Mouse (Mus musculus) liver, embryonic 13.5 days (tissue): ENCODE data around the gene Spice1. TPM values are rescaled to one million over a fixed set of nuclear protein-coding genes. Genes with fewer than 3 reads are reported as not detected.

Experiments
- ATAC-seq: fragments of 200-750 bp; cut with Nextera tagmentation; 2 replicates; pipeline ENCODE4 v1.8.0; 2017; ENCODE audit warnings: low read depth, mild to moderate bottlenecking, moderate number of reproducible peaks, moderate library complexity
- DNase-seq: peaks from one replicate; pipeline ENCODE4 v3.0.0; 2022
- H3K27ac ChIP-seq: fragments of 300-500 bp; sonication (generic); 2 replicates; pipeline ENCODE4 v1.5.1; 2015; ENCODE audit warnings: moderate library complexity, mild to moderate bottlenecking, inconsistent platforms
- H3K27me3 ChIP-seq: fragments of 300-500 bp; sonication (generic); 2 replicates; pipeline ENCODE4 v1.6.1; 2015; ENCODE audit warnings: mild to moderate bottlenecking, inconsistent platforms
- H3K36me3 ChIP-seq: fragments of 300-500 bp; sonication (generic); 2 replicates; pipeline ENCODE4 v1.6.1; 2015; ENCODE audit warnings: mild to moderate bottlenecking, inconsistent platforms
- H3K4me1 ChIP-seq: fragments of 300-500 bp; sonication (generic); replicated peaks from 2 replicates; pipeline ENCODE4 v1.6.1; 2015; ENCODE audit warnings: inconsistent platforms
- H3K4me2 ChIP-seq: fragments of 300-500 bp; sonication (generic); 2 replicates; pipeline ENCODE4 v1.6.1; 2015; ENCODE audit warnings: inconsistent platforms, mild to moderate bottlenecking, moderate library complexity
- H3K4me3 ChIP-seq: fragments of 300-500 bp; sonication (generic); replicated peaks from 2 replicates; pipeline ENCODE4 v1.5.1; 2015; ENCODE audit warnings: mild to moderate bottlenecking, inconsistent platforms
- H3K9ac ChIP-seq: fragments of 300-500 bp; sonication (generic); 2 replicates; pipeline ENCODE4 v1.6.1; 2015; ENCODE audit warnings: mild to moderate bottlenecking, inconsistent platforms
- H3K9me3 ChIP-seq: fragments of 300-500 bp; sonication (generic); replicated peaks from 2 replicates; pipeline ENCODE4 v1.6.1; 2016; ENCODE audit warnings: inconsistent platforms
- WGBS: fragments of 180-500 bp; shearing (Covaris S2); methylation state at CpG from one replicate; pipeline ENCODE4 v1.1.7; 2015; ENCODE audit not compliant: insufficient replicate concordance; 5-methylcytosine and 5-hydroxymethylcytosine counted together
- polyA plus RNA-seq: library from polyadenylated mRNA; unstranded; fragments of >200 nt; fragmentation: Nextera tagmentation; extraction: Ambion mirVana; gene quantifications from 2 replicates; pipeline ENCODE4 v1.2.1, GENCODE M21; 2015

The Spice1 gene
- polyA plus RNA-seq, 1 experiment from 2014 or later: 8.2 TPM

GRCm38 (mm10) chr16:44421735-44422134, 74.8 kb downstream of the Spice1 start:
- H3K4me3 ChIP-seq: no peak overlapping the region
- 58% methylated on average over 8 of the region's 8 CpGs for WGBS
- no peaks in the 10 kb centered on the region for H3K9me3 ChIP-seq
- no peaks in the 10 kb centered on the region for H3K4me1 ChIP-seq
- no peaks in the 10 kb centered on the region for H3K36me3 ChIP-seq
- no peaks in the 10 kb centered on the region for H3K27me3 ChIP-seq
- DNase-seq: no peak
- no peak for ATAC-seq
- H3K4me2 ChIP-seq: no peak overlapping the region
- H3K9ac ChIP-seq: no peak overlapping the region
- H3K27ac ChIP-seq: no peak overlapping the region

DNA sequence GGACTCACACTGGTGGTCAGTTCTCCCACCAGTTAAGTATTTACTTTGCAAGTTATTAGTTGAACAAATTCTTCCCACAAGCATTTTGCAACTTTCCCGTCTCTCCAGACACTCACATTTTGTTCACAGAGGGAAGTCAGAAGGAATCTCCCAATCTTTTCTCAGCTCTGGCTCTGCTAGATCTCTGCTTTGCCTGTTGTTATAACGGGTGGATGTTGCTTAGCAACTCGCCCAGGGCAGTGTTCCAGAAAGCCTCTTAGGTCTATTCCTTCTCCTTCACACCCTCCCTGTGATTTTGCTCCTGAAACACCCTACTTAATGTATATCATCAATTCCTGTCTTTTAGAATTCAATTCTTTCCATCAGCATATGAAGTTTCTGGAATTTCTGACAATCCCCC, 76.6 kb downstream of the Spice1 start:
- ATAC-seq: no peak
- DNase-seq: no peak

GRCm38 (mm10) chr16:44428456-44428855, 81.5 kb downstream of the Spice1 start:
- no peak overlapping the region for H3K9ac ChIP-seq
- no peaks in the 10 kb centered on the region for H3K4me1 ChIP-seq
- DNase-seq (no peak), ATAC-seq (no peak)
- no peak overlapping the region for H3K27ac ChIP-seq
- H3K36me3 ChIP-seq: no peaks in the 10 kb centered on the region
- H3K4me3 ChIP-seq: no peak overlapping the region
- no peaks in the 10 kb centered on the region for H3K27me3 ChIP-seq
- H3K9me3 ChIP-seq: no peaks in the 10 kb centered on the region
- WGBS: 60% methylated on average over 5 of the region's 5 CpGs
- no peak overlapping the region for H3K4me2 ChIP-seq

More for the DNA sequence above, 76.6 kb downstream of the Spice1 start:
- Histone ChIP-seq H3K4me3 (no peak overlapping the region), H3K27ac (no peak overlapping the region), H3K9ac (no peak overlapping the region), H3K36me3 (no peaks in the 10 kb centered on the region), H3K4me1 (no peaks in the 10 kb centered on the region), H3K4me2 (no peak overlapping the region), H3K9me3 (no peaks in the 10 kb centered on the region), H3K27me3 (no peaks in the 10 kb centered on the region)
- WGBS: 45% methylated on average over 3 of the region's 3 CpGs

DNA sequence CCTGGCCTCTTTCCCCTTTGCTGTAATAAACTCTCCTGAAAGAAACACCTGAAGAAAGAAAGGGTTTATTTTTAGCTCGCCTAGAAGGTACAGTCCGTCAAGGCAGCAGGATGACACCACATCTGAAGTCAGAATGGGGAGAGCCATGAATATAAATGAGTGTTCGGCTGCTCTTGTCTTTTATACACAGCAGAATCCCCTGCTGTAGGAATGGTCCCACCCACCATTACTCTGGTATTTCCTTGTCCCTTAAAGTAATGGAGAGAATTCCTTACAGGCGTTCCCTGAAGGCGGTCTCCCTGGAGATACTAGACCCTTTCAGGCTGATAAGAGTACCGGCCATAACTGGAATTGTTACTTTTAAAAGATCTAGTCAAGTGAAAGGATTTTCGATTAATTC, 83.1 kb downstream of the Spice1 start:
- WGBS: 69% methylated on average over 7 of the region's 7 CpGs
- Histone ChIP-seq H3K36me3 (no peaks in the 10 kb centered on the region), H3K9me3 (no peaks in the 10 kb centered on the region), H3K27ac (no peak overlapping the region), H3K9ac (no peak overlapping the region), H3K27me3 (no peaks in the 10 kb centered on the region), H3K4me3 (no peak overlapping the region), H3K4me1 (no peaks in the 10 kb centered on the region), H3K4me2 (no peak overlapping the region)
- DNase-seq (no peak), ATAC-seq (no peak)

DNA sequence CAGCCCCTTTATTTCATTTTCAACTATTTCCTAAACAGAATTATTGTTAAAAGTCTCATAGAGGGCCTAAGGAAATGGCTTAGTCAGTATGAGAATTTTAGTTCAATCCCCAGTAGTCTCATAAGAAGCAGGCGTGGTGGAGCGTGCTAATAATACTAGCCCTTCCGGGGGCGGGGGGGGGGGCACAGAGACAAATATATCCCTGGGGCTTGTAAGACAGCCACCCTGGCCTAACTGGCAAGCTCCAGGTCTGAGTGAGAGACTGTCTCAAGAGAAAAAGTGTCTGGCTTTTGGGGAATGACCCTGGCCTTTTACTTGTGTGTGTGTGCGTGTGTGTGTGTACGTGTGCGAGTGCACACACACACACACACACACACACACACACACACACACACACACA, 88.0 kb downstream of the Spice1 start:
- no peak for ATAC-seq
- WGBS: 76% methylated on average over 7 of the region's 7 CpGs
- no peaks in the 10 kb centered on the region for H3K36me3 ChIP-seq
- no peak overlapping the region for H3K4me2 ChIP-seq
- H3K4me3 ChIP-seq: no peak overlapping the region
- H3K27me3 ChIP-seq: no peaks in the 10 kb centered on the region
- no peaks in the 10 kb centered on the region for H3K4me1 ChIP-seq
- no peak overlapping the region for H3K27ac ChIP-seq
- H3K9me3 ChIP-seq: no peaks in the 10 kb centered on the region
- H3K9ac ChIP-seq: no peak overlapping the region
- DNase-seq: no peak

DNA sequence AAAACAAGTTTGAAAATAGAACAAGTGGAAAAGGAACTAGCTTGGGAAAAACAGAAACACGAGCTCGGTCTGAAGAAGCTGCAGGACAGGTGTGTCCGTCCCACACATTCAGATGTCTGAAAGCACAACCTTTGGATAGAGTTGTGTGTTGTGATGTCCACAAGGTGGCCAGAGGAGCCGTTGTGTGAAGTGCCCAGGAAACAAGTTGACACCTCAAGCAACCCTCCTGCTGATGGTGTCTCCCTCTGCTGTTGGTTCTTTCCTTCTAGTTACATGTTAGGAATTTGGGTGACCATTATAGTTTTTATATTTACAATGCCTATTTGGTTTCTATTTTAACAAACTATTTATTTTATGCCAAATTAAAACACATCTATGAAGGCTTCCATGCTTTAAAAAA, 88.6 kb downstream of the Spice1 start:
- H3K4me1 ChIP-seq: no peaks in the 10 kb centered on the region

More for the DNA sequence above, 88.6 kb downstream of the Spice1 start:
- DNase-seq (no peak), ATAC-seq (no peak)
- no peaks in the 10 kb centered on the region for H3K9me3 ChIP-seq
- H3K27ac ChIP-seq: no peak overlapping the region
- H3K9ac ChIP-seq: no peak overlapping the region
- H3K36me3 ChIP-seq: no peaks in the 10 kb centered on the region
- WGBS: 43% methylated on average over 4 of the region's 4 CpGs
- no peak overlapping the region for H3K4me2 ChIP-seq
- no peaks in the 10 kb centered on the region for H3K27me3 ChIP-seq
- no peak overlapping the region for H3K4me3 ChIP-seq

Other genes with a start within 250 kb of the Spice1 start
- gene Atp6v1a, start 207.4 kb upstream of the Spice1 start, polyA plus RNA-seq: 24.1 and 30.0 TPM in 2 replicates
- 98.5 and 121 TPM in 2 replicates for gene Naa50, start 207.3 kb upstream of the Spice1 start, polyA plus RNA-seq
- 1.7 and 1.9 TPM in 2 replicates for gene Usf3, start 173.9 kb upstream of the Spice1 start, polyA plus RNA-seq
- 0.06 TPM in 1 of 2 replicates, not detected in the other for gene Sidt1, start 13.9 kb upstream of the Spice1 start, polyA plus RNA-seq
- gene Cfap44, start 47.7 kb downstream of the Spice1 start, polyA plus RNA-seq: 0.29 and 0.32 TPM in 2 replicates
- gene Boc, start 211.8 kb downstream of the Spice1 start, polyA plus RNA-seq: 0.64 and 0.65 TPM in 2 replicates